11 mouse cellular contexts compared by ENCODE assay signal in genomic region chr7:135748986-135749385, GRCm38 (mm10). TPM values are rescaled to one million over a fixed set of nuclear protein-coding genes. Genes with fewer than 3 reads are reported as not detected.
A peak's percentile ranks its signal among the peaks of the same experiment; 100 is the strongest.
DNase-seq lines count a peak whose midpoint lies in the region; ATAC-seq and TF ChIP-seq lines count a peak whose summit lies in the region.
"Had no signal": no experiment of that assay in that cellular context is flagged by ENCODE, and none has a peak within 500 bp of the region (broad histone marks: within the 10 kb centered on the region; RNA-seq: fewer than 3 reads in every experiment).

No protein-coding gene starts in this region.

- H3K9me3 ChIP-seq in heart, embryonic 10.5 days = no peaks in the 10 kb centered on the region
- H3K9me3 ChIP-seq: liver, embryonic 13.5 days had no signal

- no peaks in the 10 kb centered on the region for H3K27me3 ChIP-seq in heart, embryonic 10.5 days (ENCODE audit: insufficient read depth, poor library complexity, severe bottlenecking)
- H3K27me3 ChIP-seq: liver, embryonic 13.5 days had no signal

- H3K36me3 ChIP-seq in heart, embryonic 10.5 days = no peaks in the 10 kb centered on the region
- H3K36me3 ChIP-seq: liver, embryonic 13.5 days had no signal

- TF ChIP-seq CTCF in layer of hippocampus, adult 2 months (conservative IDR thresholded peaks at IDR 0.05) = no peak

- H3K27ac ChIP-seq in heart, embryonic 10.5 days = no peak overlapping the region
- no peak overlapping the region for H3K27ac ChIP-seq in layer of hippocampus, adult 2 months
- H3K27ac ChIP-seq: liver, embryonic 13.5 days had no signal

- no peak overlapping the region for H3K4me3 ChIP-seq in heart, embryonic 10.5 days
- no peak overlapping the region for H3K4me3 ChIP-seq in layer of hippocampus, adult 2 months
- H3K4me3 ChIP-seq: erythroblast, embryonic 14.5 days; liver, embryonic 13.5 days had no signal

- H3K4me1 ChIP-seq in heart, embryonic 10.5 days = 0 out of 2 replicates have a peak, but pooled peaks cover 4% of the 10 kb centered on the region
- H3K4me1 ChIP-seq: liver, embryonic 13.5 days had no signal

- ATAC-seq in megakaryocyte-erythroid progenitor cell, adult 5-6 weeks (replicated peaks; ENCODE audit: low FRiP score, low TSS enrichment, poor library complexity, severe bottlenecking) = peak; percentile 98
- ATAC-seq: Patski had no signal

- peak; percentile 9 to 38 for DNase-seq in heart, adult 9 months (ENCODE audit: low spot score in 2 of 2)
- no peak for DNase-seq in heart, embryonic 10.5 days (ENCODE audit: low spot score)
- peak; percentile 51 to 53 for DNase-seq in right cerebral cortex, postnatal 10 days (ENCODE audit: low spot score in 2 of 2)
- no peak for DNase-seq in right cerebral cortex, postnatal 25 days
- DNase-seq in gastrocnemius, postnatal 25 days = peak; percentile 24
- DNase-seq in left cerebral cortex, adult 18-20 months (ENCODE audit: low spot score in 2 of 2) = no peak
- DNase-seq in layer of hippocampus, adult 2 months (ENCODE audit: low spot score in 2 of 2) = no peak
- DNase-seq: liver, embryonic 13.5 days had no signal

- 71% methylated on average over 6 of the region's 6 CpGs for WGBS in heart, embryonic 10.5 days

RNA-seq across cellular contexts. Expression of gene Mki67, which starts 32.8 kb away (rescaled TPM):
- polyA plus RNA-seq in heart, embryonic 10.5 days (2016; fragmentation: Nextera tagmentation; extraction: Ambion mirVana) = 36.1 and 41.1 TPM in 2 replicates
- total RNA-seq in gastrocnemius, postnatal 25 days (2021) = 1 to 10 TPM; 1.6 to 2.5 TPM
- total RNA-seq in megakaryocyte-erythroid progenitor cell, adult 5-6 weeks (2014; fragmentation: Nextera tagmentation) = 322 and 382 TPM in 2 replicates
- 295 and 333 TPM in 2 replicates for total RNA-seq in megakaryocyte-erythroid progenitor cell, adult 5-6 weeks (2017)
- total RNA-seq in left cerebral cortex, adult 18-20 months (2021) = under 1 TPM; 0.12 to 0.30 TPM
- total RNA-seq in layer of hippocampus, adult 2 months (2021) = 1 to 10 TPM; 1.0 to 1.5 TPM

Comparison
In these comparisons a context has a peak if more than half of its experiments do, and no peak if none do; other contexts are left out.
1. DNase-seq: peak in heart, adult 9 months (2 of 2), right cerebral cortex, postnatal 10 days (2 of 2) and gastrocnemius, postnatal 25 days (single experiment); none in heart, embryonic 10.5 days (single experiment), right cerebral cortex, postnatal 25 days (single experiment), left cerebral cortex, adult 18-20 months (0 of 2) and layer of hippocampus, adult 2 months (0 of 2).
2. RNA of gene Mki67, which starts 32.8 kb away (total RNA-seq): 295 to 382 TPM in megakaryocyte-erythroid progenitor cell, adult 5-6 weeks; 1.6 to 2.5 TPM in gastrocnemius, postnatal 25 days, 1.0 to 1.5 TPM in layer of hippocampus, adult 2 months and 0.12 to 0.30 TPM in left cerebral cortex, adult 18-20 months; every median in the first group is over 10 times any median in the second.